Mouse (Mus musculus) ES-E14 (cell line): Measurements from ENCODE around the gene Efna3. TPM values are rescaled to one million over a fixed set of nuclear protein-coding genes. Genes with fewer than 3 reads are reported as not detected.

Experiments
- DNase-seq: peaks from one replicate; pipeline ENCODE4 v3.0.0-alpha.2; 2013; ENCODE audit warnings: low read depth, low spot score
- H3K27ac ChIP-seq: 2 replicates; pipeline ENCODE4 v1.5.1; 2012; ENCODE audit warnings: low read depth, mild to moderate bottlenecking, low read length, moderate library complexity, mixed read lengths; ENCODE audit not compliant: poor library complexity, insufficient read depth, severe bottlenecking
- H3K36me3 ChIP-seq: 2 replicates; pipeline ENCODE4 v1.6.1; 2012; ENCODE audit warnings: mild to moderate bottlenecking, low read length, moderate library complexity, mixed read lengths; ENCODE audit not compliant: control insufficient read depth, poor library complexity, insufficient read depth, severe bottlenecking
- H3K4me1 ChIP-seq, 2 experiments: fragments of 150-350 bp in 1 of 2; sonication (generic) in 1 of 2; 2 replicates each; pipeline ENCODE4 v1.6.1; 2012; ENCODE audit warnings: low read length in 2 of 2, mild to moderate bottlenecking in 1 of 2, mixed read lengths in 1 of 2; ENCODE audit not compliant: control insufficient read depth in 2 of 2, insufficient read depth in 2 of 2, poor library complexity in 1 of 2
- H3K4me3 ChIP-seq, 2 experiments: fragments of 150-350 bp in 1 of 2; sonication (generic) in 1 of 2; 2 replicates each; pipeline ENCODE4 v1.5.1; 2012; ENCODE audit warnings: low read length in 2 of 2, low read depth in 1 of 2, mild to moderate bottlenecking in 1 of 2, mixed read lengths in 1 of 2; ENCODE audit not compliant: insufficient read depth in 1 of 2, poor library complexity in 1 of 2, severe bottlenecking in 1 of 2
- H3K9ac ChIP-seq: 2 replicates; pipeline ENCODE4 v1.6.1; 2012; ENCODE audit warnings: low read depth, mild to moderate bottlenecking, low read length, mixed read lengths; ENCODE audit not compliant: poor library complexity, insufficient read depth, severe bottlenecking
- H3K9me3 ChIP-seq: fragments of 150-350 bp; sonication (generic); 2 replicates; pipeline ENCODE4 v1.6.1; 2012; ENCODE audit warnings: low read depth, mild to moderate bottlenecking, low read length; ENCODE audit not compliant: control insufficient read depth, insufficient read depth
- CHD2 ChIP-seq: IDR thresholded peaks from 2 replicates; pipeline ENCODE4 v1.6.1; 2014; ENCODE audit warnings: mild to moderate bottlenecking, low read depth, low read length, inconsistent platforms
- HCFC1 ChIP-seq: IDR thresholded peaks from 2 replicates; pipeline ENCODE4 v1.6.1; 2012; ENCODE audit warnings: low read length, inconsistent platforms, borderline replicate concordance; ENCODE audit not compliant: insufficient read depth
- MAFK ChIP-seq: IDR thresholded peaks from 2 replicates; pipeline ENCODE4 v1.6.1; 2014; ENCODE audit warnings: mild to moderate bottlenecking, low read depth, low read length, inconsistent platforms; ENCODE audit not compliant: insufficient read depth
- ZC3H11A ChIP-seq: IDR thresholded peaks from 2 replicates; pipeline ENCODE4 v1.6.1; 2012; ENCODE audit warnings: low read depth, mild to moderate bottlenecking, inconsistent platforms, low read length, borderline replicate concordance
- ZNF384 ChIP-seq: IDR thresholded peaks from 2 replicates; pipeline ENCODE4 v1.6.1; 2012; ENCODE audit warnings: low read depth, low read length, inconsistent platforms
- in situ Hi-C, 2 experiments: fragments of 600-800 bp; cut with MboI; formaldehyde crosslinking; loops; one replicate each; pipeline ENCODE4 v1.15.1; 2025; ENCODE audit warnings: low sequenced_read_pairs in 2 of 2, inconsistent platforms in 1 of 2; ENCODE audit not compliant: unreplicated experiment in 2 of 2
- total RNA-seq: library from RNA; depleted of rRNA; stranded (reverse); fragments of 300-350 nt; gene quantifications from 2 replicates; pipeline ENCODE4 v1.2.3, GENCODE M21; 2012

Efna3 gene
- total RNA-seq, 1 experiment = 7.5 TPM

DNA sequence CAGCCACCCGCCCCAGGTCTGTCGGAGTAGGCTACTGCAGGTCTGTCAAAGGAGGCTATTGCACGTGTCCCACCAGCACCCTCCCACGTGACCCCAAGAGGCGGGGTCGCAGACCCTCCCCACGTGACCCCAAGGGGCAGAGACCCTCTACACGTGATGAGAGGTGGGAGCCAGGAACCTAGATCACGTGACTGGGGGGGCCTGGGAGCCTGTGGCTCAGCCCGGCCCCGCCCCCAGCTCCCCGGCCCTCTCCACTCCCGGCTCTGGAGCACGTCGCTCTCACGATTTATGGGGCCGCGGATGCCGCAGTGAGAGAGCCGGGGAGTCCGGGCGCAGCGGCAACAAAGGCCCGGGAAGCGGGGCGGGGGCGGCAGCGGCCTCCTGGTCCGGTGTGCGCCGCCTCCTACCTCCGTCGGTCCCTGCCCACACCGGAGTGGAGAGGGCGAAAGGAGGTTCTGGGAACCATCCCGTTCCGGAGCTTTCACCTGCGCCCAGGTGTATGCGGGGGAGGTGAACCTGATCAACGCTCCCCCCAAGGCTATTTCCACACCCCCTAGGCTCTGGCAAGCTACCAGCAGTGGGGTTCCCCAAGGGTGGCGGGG lies 2.1 kb downstream of the Efna3 start:
- H3K4me3 ChIP-seq = peak overlapping the region; percentile 64 to 76
- H3K9me3 ChIP-seq = no peaks in the 10 kb centered on the region
- TF ChIP-seq ZNF384 (no peak), ZC3H11A (no peak), MAFK (no peak), CHD2 (no peak), HCFC1 (no peak)
- DNase-seq = no peak
- peak overlapping the region; percentile 54 for H3K9ac ChIP-seq
- no peaks in the 10 kb centered on the region for H3K36me3 ChIP-seq
- peaks cover 0 to 19% of the 10 kb centered on the region in 2 experiments; a peak in 2 of 4 replicates for H3K4me1 ChIP-seq
- no peak overlapping the region for H3K27ac ChIP-seq
- in situ Hi-C loops = no loop called here

- in situ Hi-C loops = no loop called here
- H3K4me3 ChIP-seq = peak overlapping the region in 1 of 2 experiments; percentile 42; a peak in 2 of 4 replicates
- no peak overlapping the region for H3K9ac ChIP-seq
- H3K27ac ChIP-seq = no peak overlapping the region
- no peaks in the 10 kb centered on the region for H3K9me3 ChIP-seq
- no peak for TF ChIP-seq CHD2
- TF ChIP-seq ZNF384 = no peak
- no peak for TF ChIP-seq MAFK
- no peak for TF ChIP-seq HCFC1
- TF ChIP-seq ZC3H11A = no peak
- H3K4me1 ChIP-seq = peaks cover 0 to 25% of the 10 kb centered on the region in 2 experiments; a peak in 2 of 4 replicates
- no peaks in the 10 kb centered on the region for H3K36me3 ChIP-seq
- no peak for DNase-seq
Observed at GRCm38 (mm10) chr3:89319591-89320350, 3.0 kb downstream of the Efna3 start.

DNA sequence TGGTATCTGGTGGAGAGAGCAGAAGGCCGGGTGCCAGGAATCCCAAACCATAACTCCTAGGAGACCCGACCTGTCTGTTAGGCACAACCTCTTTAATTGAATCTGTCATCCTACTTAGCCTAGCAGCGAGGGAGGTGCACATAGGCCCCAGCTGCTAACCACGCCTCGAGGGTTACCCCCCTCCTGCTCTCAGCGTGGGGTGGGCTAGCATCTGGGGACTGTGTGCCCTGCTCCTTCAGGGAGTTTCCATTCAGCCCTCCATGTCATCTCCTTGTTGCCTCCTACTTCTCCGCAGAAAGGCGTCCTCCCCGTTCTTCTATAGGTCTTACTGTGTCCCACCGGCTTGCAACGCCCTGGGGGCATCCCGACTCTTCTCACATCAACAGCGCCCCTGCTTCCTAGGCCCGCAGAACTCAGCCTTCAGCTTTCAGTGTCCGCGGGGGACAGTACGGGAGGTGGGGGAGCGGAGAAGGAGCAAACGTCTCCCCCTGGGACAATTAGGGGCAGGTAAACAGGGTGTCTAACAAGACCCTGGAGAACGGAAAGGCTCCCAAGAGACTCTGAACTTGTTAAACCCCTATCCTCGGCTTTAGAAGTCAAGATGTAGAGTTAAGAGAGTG lies 3.7 kb downstream of the Efna3 start:
- no peaks in the 10 kb centered on the region for H3K36me3 ChIP-seq
- H3K9ac ChIP-seq = no peak overlapping the region
- DNase-seq = no peak
- no peak overlapping the region for H3K27ac ChIP-seq
- TF ChIP-seq ZNF384 (no peak), MAFK (no peak), HCFC1 (no peak), CHD2 (no peak), ZC3H11A (no peak)
- H3K9me3 ChIP-seq = no peaks in the 10 kb centered on the region
- in situ Hi-C loops = no loop called here
- peak overlapping the region in 1 of 2 experiments; percentile 42; a peak in 1 of 4 replicates for H3K4me3 ChIP-seq
- peaks cover 0 to 28% of the 10 kb centered on the region in 2 experiments; a peak in 2 of 4 replicates for H3K4me1 ChIP-seq

DNA sequence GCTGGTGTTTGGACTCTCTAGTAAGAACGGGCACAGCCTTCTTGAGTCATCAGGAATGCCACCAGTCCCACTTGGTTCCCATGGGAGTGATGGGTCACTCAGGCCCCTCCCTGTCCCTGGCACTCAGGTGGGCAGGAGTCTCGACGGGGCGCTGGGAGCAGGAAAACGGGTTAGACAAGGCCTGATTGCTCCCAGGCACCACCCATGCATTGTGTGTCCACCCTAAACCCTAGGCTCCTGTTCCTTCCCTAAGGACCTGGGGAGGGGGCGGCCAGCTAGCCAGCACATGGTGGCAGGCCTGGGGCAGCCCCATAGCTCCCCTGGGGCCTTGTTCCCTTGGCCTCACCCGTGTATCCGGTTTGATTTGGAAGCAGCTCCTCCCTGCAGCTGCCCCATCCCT lies 4.4 kb downstream of the Efna3 start:
- Histone ChIP-seq H3K27ac (no peak overlapping the region), H3K4me1 (peaks cover 0 to 26% of the 10 kb centered on the region in 2 experiments; a peak in 2 of 4 replicates), H3K9me3 (no peaks in the 10 kb centered on the region), H3K9ac (no peak overlapping the region), H3K36me3 (no peaks in the 10 kb centered on the region), H3K4me3 (no peak overlapping the region)
- TF ChIP-seq CHD2 (no peak), ZC3H11A (no peak), MAFK (no peak), ZNF384 (no peak), HCFC1 (no peak)
- in situ Hi-C loops = no loop called here
- DNase-seq = no peak
